8 mouse cellular contexts compared by ENCODE assay signal in the genomic region with DNA sequence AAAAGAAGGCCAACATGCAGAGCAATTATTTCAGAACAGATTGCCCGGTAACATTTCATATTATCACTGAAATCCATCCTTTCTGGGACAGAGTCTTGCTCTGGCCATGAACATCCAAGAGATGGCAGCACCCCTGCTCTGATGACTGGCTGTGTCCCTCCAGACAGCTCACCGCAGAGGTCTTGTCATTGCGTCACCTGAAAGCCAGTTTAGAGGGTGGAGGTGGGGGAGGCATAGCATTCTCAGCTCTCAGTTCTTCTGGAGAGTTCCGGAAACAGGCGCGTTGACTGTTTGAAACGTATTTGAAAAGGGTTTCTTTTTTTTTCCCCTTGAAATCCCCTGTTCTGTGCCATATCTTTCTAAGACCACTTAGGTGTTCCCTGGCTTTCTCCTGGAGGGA.
DNase-seq lines count a peak whose midpoint lies in the region; ATAC-seq and TF ChIP-seq lines count a peak whose summit lies in the region.

No protein-coding gene starts in this region.

- no peak overlapping the region for H3K9ac ChIP-seq in embryonic facial prominence, embryonic 12.5 days
- no peak overlapping the region for H3K9ac ChIP-seq in midbrain, postnatal 0 days (replicated peaks; ENCODE audit: low read length, poor library complexity, severe bottlenecking)

- H3K9me3 ChIP-seq in embryonic facial prominence, embryonic 12.5 days = no peaks in the 10 kb centered on the region
- no peaks in the 10 kb centered on the region for H3K9me3 ChIP-seq in limb, embryonic 10.5 days (replicated peaks)
- H3K9me3 ChIP-seq in midbrain, postnatal 0 days (ENCODE audit: low read length) = no peaks in the 10 kb centered on the region

- H3K4me1 ChIP-seq in embryonic facial prominence, embryonic 12.5 days = peaks cover 6% of the 10 kb centered on the region; the same call in 1 of the 2 replicates
- no peaks in the 10 kb centered on the region for H3K4me1 ChIP-seq in kidney, adult 2 months (ENCODE audit: control insufficient read depth, insufficient read depth, low read length)
- peaks cover 4% of the 10 kb centered on the region; the same call in 1 of the 2 replicates for H3K4me1 ChIP-seq in limb, embryonic 10.5 days
- 0 out of 2 replicates have a peak, but pooled peaks cover 3% of the 10 kb centered on the region for H3K4me1 ChIP-seq in midbrain, postnatal 0 days (ENCODE audit: insufficient read depth, low read length)

- TF ChIP-seq POLR2A in kidney, adult 2 months (IDR thresholded peaks at IDR 0.05; ENCODE audit: low read depth, low read length) = no peak

- DNase-seq in 416B (ENCODE audit: low read depth) = peak; percentile 84
- DNase-seq in adrenal gland, postnatal 14 days = peak; percentile 86
- DNase-seq in heart, adult 8-10 months (ENCODE audit: low spot score) = peak; percentile 48
- peak; percentile 55 for DNase-seq in kidney, adult 2 months
- DNase-seq in limb, embryonic 10.5 days (ENCODE audit: low spot score) = peak; percentile 39
- DNase-seq in midbrain, postnatal 0 days (ENCODE audit: low spot score) = peak; percentile 84
- peak; percentile 23 for DNase-seq in testis, postnatal 14 days (ENCODE audit: low spot score)

- no peaks in the 10 kb centered on the region for H3K27me3 ChIP-seq in embryonic facial prominence, embryonic 12.5 days
- no peaks in the 10 kb centered on the region for H3K27me3 ChIP-seq in kidney, adult 2 months (replicated peaks; ENCODE audit: control insufficient read depth, insufficient read depth, low read length)
- H3K27me3 ChIP-seq in limb, embryonic 10.5 days (ENCODE audit: low read depth, poor library complexity, severe bottlenecking) = no peaks in the 10 kb centered on the region
- H3K27me3 ChIP-seq in midbrain, postnatal 0 days (ENCODE audit: insufficient read depth, low read length) = no peaks in the 10 kb centered on the region

- no peak overlapping the region for H3K4me2 ChIP-seq in embryonic facial prominence, embryonic 12.5 days (replicated peaks)
- 0 out of 2 replicates have a peak overlapping the region, but pooled peaks have one; percentile 9 for H3K4me2 ChIP-seq in midbrain, postnatal 0 days (ENCODE audit: low read depth, low read length, poor library complexity, severe bottlenecking)

- WGBS in embryonic facial prominence, embryonic 12.5 days = 20% methylated on average over 7 of the region's 7 CpGs
- 5% methylated on average over 7 of the region's 7 CpGs for WGBS in kidney, adult 2 months
- 36% methylated on average over 7 of the region's 7 CpGs for WGBS in limb, embryonic 10.5 days
- WGBS in midbrain, postnatal 0 days = 21% methylated on average over 7 of the region's 7 CpGs

- no peak overlapping the region for H3K4me3 ChIP-seq in embryonic facial prominence, embryonic 12.5 days
- H3K4me3 ChIP-seq in kidney, adult 2 months (ENCODE audit: insufficient read depth, low read depth, low read length) = no peak overlapping the region
- no peak overlapping the region for H3K4me3 ChIP-seq in limb, embryonic 10.5 days
- H3K4me3 ChIP-seq in midbrain, postnatal 0 days (ENCODE audit: low read depth, low read length) = no peak overlapping the region

- no peaks in the 10 kb centered on the region for H3K36me3 ChIP-seq in embryonic facial prominence, embryonic 12.5 days
- H3K36me3 ChIP-seq in kidney, adult 2 months (ENCODE audit: control insufficient read depth, insufficient read depth, low read length) = no peaks in the 10 kb centered on the region
- no peaks in the 10 kb centered on the region for H3K36me3 ChIP-seq in limb, embryonic 10.5 days
- no peaks in the 10 kb centered on the region for H3K36me3 ChIP-seq in midbrain, postnatal 0 days (ENCODE audit: insufficient read depth, low read length)

- TF ChIP-seq CTCF in kidney, adult 2 months (conservative IDR thresholded peaks at IDR 0.05; ENCODE audit: insufficient read depth, insufficient read length, low read depth, low read length) = peak; percentile 80
- peak; percentile 85 for TF ChIP-seq CTCF in midbrain, postnatal 0 days (IDR thresholded peaks at IDR 0.05)

- H3K27ac ChIP-seq in embryonic facial prominence, embryonic 12.5 days = no peak overlapping the region
- H3K27ac ChIP-seq in kidney, adult 2 months (ENCODE audit: insufficient read depth, low read depth, low read length) = no peak overlapping the region
- H3K27ac ChIP-seq in limb, embryonic 10.5 days = no peak overlapping the region
- H3K27ac ChIP-seq in midbrain, postnatal 0 days (ENCODE audit: low read depth, low read length) = no peak overlapping the region

- peak; percentile 69; the same call in 1 of the 2 replicates for ATAC-seq in embryonic facial prominence, embryonic 12.5 days (ENCODE audit: insufficient number of reproducible peaks, insufficient read depth, low FRiP score, low TSS enrichment)
- ATAC-seq in midbrain, postnatal 0 days (ENCODE audit: low FRiP score) = peak; percentile 96

Comparison
In these comparisons a context has a peak if more than half of its experiments do, and no peak if none do; other contexts are left out.
1. DNase-seq: peak in every context shown above with its lines; median percentile 86 in adrenal gland, postnatal 14 days; 84 in 416B; 84 in midbrain, postnatal 0 days; 55 in kidney, adult 2 months; 48 in heart, adult 8-10 months; 39 in limb, embryonic 10.5 days; 23 in testis, postnatal 14 days.